Mouse (Mus musculus) small intestine, adult 2 months (tissue): ENCODE results near the gene Tbk1.

ENCODE experiments used
- CTCF ChIP-seq: fragments of 200-500 bp; IDR thresholded peaks from 2 replicates; pipeline ENCODE4 v1.5.1; 2012; ENCODE audit warnings: low read depth, mild to moderate bottlenecking, control low read depth, inconsistent platforms, low read length, moderate library complexity, mixed read lengths; ENCODE audit not compliant: insufficient replicate concordance, insufficient read length; ENCODE audit errors: extremely low read depth
- POLR2A ChIP-seq: fragments of 200-500 bp; IDR thresholded peaks from 2 replicates; pipeline ENCODE4 v1.6.1; 2012; ENCODE audit warnings: low read depth, mild to moderate bottlenecking, control low read depth, inconsistent platforms, low read length, moderate library complexity

GRCm38 (mm10) chr10:121625407-121626185 lies 39.0 kb upstream of the Tbk1 start:
- TF ChIP-seq CTCF: no peak
- no peak for TF ChIP-seq POLR2A
